Mouse (Mus musculus) liver, embryonic 14 days (tissue): ENCODE data around the gene Acap3. TPM values are rescaled to one million over a fixed set of nuclear protein-coding genes. Genes with fewer than 3 reads are reported as not detected.

Source experiments
- polyA plus RNA-seq: library from polyadenylated mRNA; depleted of rRNA; stranded (reverse); fragments of >200 nt; gene quantifications from 2 replicates; pipeline ENCODE4 v1.2.3, GENCODE M21; 2012; rRNA removed

The Acap3 gene
- 6.8 and 9.2 TPM in 2 replicates for polyA plus RNA-seq

GRCm38 (mm10) chr4:155891551-155892001 lies at the start of gene Acap3, which contains the start of gene Pusl1:
Acap3 (plus strand) TSS chr4:155891822.
Pusl1 (minus strand) TSS chr4:155891781.

GRCm38 (mm10) chr4:155846871-155847578 lies 44.6 kb upstream of the Acap3 start, which contains the start of gene Dvl1:
Dvl1 (plus strand) TSS chr4:155847402.

DNA sequence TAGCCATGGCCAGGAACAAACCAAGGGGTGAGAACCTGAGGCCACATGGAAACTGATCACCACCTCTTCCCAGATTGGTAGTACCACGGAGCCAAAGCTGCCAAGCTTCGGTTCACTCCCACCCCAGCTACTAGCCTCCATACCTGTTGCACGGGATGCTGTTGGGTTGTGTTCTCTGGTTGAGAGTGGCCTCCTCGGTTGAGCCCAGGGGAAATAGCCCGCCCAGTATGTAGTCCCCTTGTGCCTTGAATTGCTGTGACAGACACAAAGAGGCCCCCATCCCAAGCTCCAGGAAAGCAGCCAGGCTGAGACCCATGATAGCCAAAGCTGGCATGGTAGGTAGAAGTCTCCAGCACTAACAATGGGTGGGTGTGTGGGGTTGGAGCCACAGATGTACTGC lies 28.6 kb upstream of the Acap3 start, which contains the start of gene Tas1r3:
TSS of gene Tas1r3 (minus strand) at position 362 of the 400 bp plus-strand sequence.

DNA sequence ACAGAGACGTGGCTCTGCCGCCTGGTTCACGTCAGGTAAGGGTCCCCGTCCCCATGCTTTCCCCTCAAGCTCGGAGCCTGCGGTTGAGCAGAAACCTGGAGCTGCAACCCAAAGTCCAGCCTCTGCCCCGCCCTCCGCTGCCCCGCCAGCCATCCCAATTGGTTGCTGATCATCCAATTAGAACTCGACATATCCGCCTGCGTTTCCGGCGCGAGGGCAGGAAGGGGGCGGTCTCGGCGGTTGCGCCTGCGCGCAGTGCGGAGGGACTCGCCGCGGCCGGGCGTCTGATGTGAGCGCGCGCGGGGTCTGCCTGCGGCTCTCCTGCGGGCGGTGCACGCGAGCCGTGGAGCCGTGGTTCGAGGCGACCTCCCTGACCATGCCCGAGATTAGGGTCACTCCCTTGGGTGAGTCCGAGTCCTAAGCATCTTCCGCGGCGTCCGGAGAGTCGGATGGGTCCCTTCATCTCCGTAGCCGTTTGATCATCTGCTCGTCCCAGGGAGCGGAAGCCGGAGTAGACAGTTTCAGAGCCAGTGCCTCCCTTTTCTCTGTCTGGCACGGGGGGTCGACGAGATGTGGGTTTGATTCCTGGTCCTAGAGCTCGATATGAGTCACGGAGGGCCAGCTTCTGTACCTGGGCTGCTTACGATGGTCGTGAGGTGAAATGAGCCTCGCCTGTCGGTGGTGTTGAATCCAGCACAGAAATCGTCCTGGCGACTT lies 22.1 kb upstream of the Acap3 start, which contains the start of the genes Cptp and Ints11:
TSS of gene Cptp (minus strand) at position 124 of the 717 bp plus-strand sequence.
TSS of gene Ints11 (plus strand) at position 230 of the 717 bp plus-strand sequence.

GRCm38 (mm10) chr4:155943534-155944249 lies 52.1 kb downstream of the Acap3 start, which contains the start of gene Ube2j2:
Ube2j2 (plus strand) TSS chr4:155943831.

Other genes starting within 250 kb of the Acap3 start
- not detected in 2 replicates for gene Gm10563, start 246.4 kb upstream of the Acap3 start, polyA plus RNA-seq
- gene Mmp23, start 238.4 kb upstream of the Acap3 start, polyA plus RNA-seq = 4.6 TPM in 2 replicates
- gene Mib2, start 222.6 kb upstream of the Acap3 start, polyA plus RNA-seq = 4.1 and 4.6 TPM in 2 replicates
- 0.39 and 0.52 TPM in 2 replicates for gene Fndc10, start 197.5 kb upstream of the Acap3 start, polyA plus RNA-seq
- gene Ssu72, start 187.0 kb upstream of the Acap3 start, polyA plus RNA-seq = 35.5 and 42.0 TPM in 2 replicates
- gene Tmem240, start 157.0 kb upstream of the Acap3 start, polyA plus RNA-seq = 0.09 and 0.20 TPM in 2 replicates
- 37.8 and 42.2 TPM in 2 replicates for gene Atad3a, start 130.7 kb upstream of the Acap3 start, polyA plus RNA-seq
- 0.12 and 0.18 TPM in 2 replicates for gene Vwa1, start 117.1 kb upstream of the Acap3 start, polyA plus RNA-seq
- 0.29 TPM in 2 replicates for gene Tmem88b, start 105.9 kb upstream of the Acap3 start, polyA plus RNA-seq
- 0.02 TPM in 1 of 2 replicates, not detected in the other for gene Ankrd65, start 101.4 kb upstream of the Acap3 start, polyA plus RNA-seq
- 68.5 and 74.1 TPM in 2 replicates for gene Mrpl20, start 88.9 kb upstream of the Acap3 start, polyA plus RNA-seq
- 66.5 and 75.1 TPM in 2 replicates for gene Ccnl2, start 79.3 kb upstream of the Acap3 start, polyA plus RNA-seq
- 76.4 and 80.4 TPM in 2 replicates for gene Aurkaip1, start 60.5 kb upstream of the Acap3 start, polyA plus RNA-seq
- 5.0 and 5.9 TPM in 2 replicates for gene Mxra8, start 52.1 kb upstream of the Acap3 start, polyA plus RNA-seq
- 18.2 and 20.1 TPM in 2 replicates for gene Dvl1, start 44.4 kb upstream of the Acap3 start, polyA plus RNA-seq
- 0.06 and 0.08 TPM in 2 replicates for gene Tas1r3, start 28.5 kb upstream of the Acap3 start, polyA plus RNA-seq
- 4.5 and 5.1 TPM in 2 replicates for gene Cptp, start 22.4 kb upstream of the Acap3 start, polyA plus RNA-seq
- gene Ints11, start 22.3 kb upstream of the Acap3 start, polyA plus RNA-seq = 19.9 and 22.3 TPM in 2 replicates
- 14.5 and 17.2 TPM in 2 replicates for gene Pusl1, start within 50 bp of the Acap3 start, polyA plus RNA-seq
- gene Ube2j2, start 52.0 kb downstream of the Acap3 start, polyA plus RNA-seq = 34.7 and 36.6 TPM in 2 replicates
- 32.6 and 35.9 TPM in 2 replicates for gene C1qtnf12, start 70.5 kb downstream of the Acap3 start, polyA plus RNA-seq
- gene B3galt6, start 100.8 kb downstream of the Acap3 start, polyA plus RNA-seq = 2.1 and 2.8 TPM in 2 replicates
- 30.4 and 33.1 TPM in 2 replicates for gene Sdf4, start 101.0 kb downstream of the Acap3 start, polyA plus RNA-seq
- 0.85 and 1.0 TPM in 2 replicates for gene Tnfrsf4, start 122.0 kb downstream of the Acap3 start, polyA plus RNA-seq
- gene Tnfrsf18, start 134.3 kb downstream of the Acap3 start, polyA plus RNA-seq = 0.15 and 0.24 TPM in 2 replicates
- gene Ttll10, start 167.6 kb downstream of the Acap3 start, polyA plus RNA-seq = 0.43 and 0.44 TPM in 2 replicates
- 12.7 and 17.1 TPM in 2 replicates for gene 9430015G10Rik, start 218.2 kb downstream of the Acap3 start, polyA plus RNA-seq
- 0.19 and 0.24 TPM in 2 replicates for gene Rnf223, start 238.7 kb downstream of the Acap3 start, polyA plus RNA-seq